In the genomic region with DNA sequence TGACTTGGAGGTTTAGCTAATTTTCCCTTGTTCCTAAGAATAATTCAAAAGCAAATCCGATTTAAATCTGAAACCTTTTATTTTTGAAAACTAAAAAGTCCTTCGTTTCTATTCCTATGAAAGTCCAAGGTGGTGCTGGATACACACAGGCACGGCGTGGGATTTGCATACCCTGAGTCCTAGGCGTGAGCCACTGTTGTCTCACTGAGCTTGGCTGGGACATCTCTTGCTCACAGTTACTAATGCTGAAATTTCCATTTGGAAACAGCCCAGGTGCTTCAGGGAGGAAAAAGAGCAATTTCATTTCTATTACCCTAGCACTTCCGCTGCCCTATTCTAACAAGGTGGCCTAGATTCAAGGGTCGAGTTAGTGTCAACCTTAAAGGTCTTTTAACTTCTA, we compare ENCODE assay signal across 20 mouse cellular contexts. TPM values are rescaled to one million over a fixed set of nuclear protein-coding genes. Genes with fewer than 3 reads are reported as not detected.
DNase-seq lines count a peak whose midpoint lies in the region.
"Had no signal": no experiment of that assay in that cellular context is flagged by ENCODE, and none has a peak within 500 bp of the region (broad histone marks: within the 10 kb centered on the region; RNA-seq: fewer than 3 reads in every experiment).

No protein-coding gene starts in this region.

- no peaks in the 10 kb centered on the region for H3K36me3 ChIP-seq in limb, embryonic 10.5 days
- H3K36me3 ChIP-seq: forebrain, embryonic 15.5 days; hindbrain, embryonic 15.5 days had no signal

- no peak overlapping the region for H3K4me3 ChIP-seq in limb, embryonic 10.5 days
- H3K4me3 ChIP-seq: forebrain, embryonic 15.5 days; heart, adult 2 months; hindbrain, embryonic 15.5 days had no signal

- 90% methylated on average over 7 of the region's 7 CpGs for WGBS in limb, embryonic 10.5 days

- H3K4me1 ChIP-seq in limb, embryonic 10.5 days: no peaks in the 10 kb centered on the region
- H3K4me1 ChIP-seq: forebrain, embryonic 15.5 days; hindbrain, embryonic 15.5 days had no signal

- H3K9me3 ChIP-seq in limb, embryonic 10.5 days (replicated peaks): no peaks in the 10 kb centered on the region
- H3K9me3 ChIP-seq: forebrain, embryonic 15.5 days; hindbrain, embryonic 15.5 days had no signal

- intact Hi-C loops in heart, postnatal 25 days (cut with DNase I): no loop called here

- H3K27ac ChIP-seq in limb, embryonic 10.5 days: no peak overlapping the region
- H3K27ac ChIP-seq: forebrain, embryonic 15.5 days; heart, adult 2 months; hindbrain, embryonic 15.5 days had no signal

- DNase-seq in heart, adult 11 months: peak; percentile 46
- no peak for DNase-seq in heart, postnatal 25 days (ENCODE audit: low spot score)
- peak; percentile 21 to 36 for DNase-seq in right cerebral cortex, adult 2 months (ENCODE audit: low spot score in 2 of 2)
- DNase-seq in right cerebral cortex, postnatal 14 days: no peak
- peak; percentile 41 for DNase-seq in cerebellum, adult 9-10 months
- DNase-seq in telencephalon, adult 2 months (ENCODE audit: low read depth, low spot score): peak; percentile 11
- DNase-seq in thymus, postnatal 36 days: no peak
- DNase-seq in limb, embryonic 10.5 days (ENCODE audit: low spot score): no peak
- DNase-seq: adrenal gland, postnatal 36 days; B cell, adult 2 months; embryo, embryonic 11 days; gastrocnemius, postnatal 14 days; heart, adult 2 months; heart, postnatal 4 days; liver; retina, postnatal 1 day had no signal

- H3K27me3 ChIP-seq in limb, embryonic 10.5 days (ENCODE audit: low read depth, poor library complexity, severe bottlenecking): no peaks in the 10 kb centered on the region
- H3K27me3 ChIP-seq: forebrain, embryonic 15.5 days; hindbrain, embryonic 15.5 days had no signal

RNA-seq across cellular contexts. Expression of a gene that starts 39.8 kb away (rescaled TPM):
- total RNA-seq in heart, postnatal 25 days (2021): under 1 TPM; 0.45 to 0.47 TPM
- 0.15 TPM in 1 of 2 replicates, not detected in the other for polyA plus RNA-seq in limb, embryonic 10.5 days (2016; fragmentation: Nextera tagmentation; extraction: Ambion mirVana)
- total RNA-seq: heart, postnatal 4 days; left cerebral cortex, postnatal 10 days had no signal
- polyA plus RNA-seq: forebrain, embryonic 15.5 days; hindbrain, embryonic 15.5 days; kidney, embryonic 14.5 days had no signal

RNA-seq across cellular contexts. Expression of a gene that starts 45.1 kb away (rescaled TPM):
- 100 to 1,000 TPM; 615 to 625 TPM for total RNA-seq in heart, postnatal 25 days (2021)
- polyA plus RNA-seq in limb, embryonic 10.5 days (2016; fragmentation: Nextera tagmentation; extraction: Ambion mirVana): 117 and 135 TPM in 2 replicates

Comparison
In these comparisons a context has a peak if more than half of its experiments do, and no peak if none do; other contexts are left out.
1. DNase-seq: peak in heart, adult 11 months (single experiment), right cerebral cortex, adult 2 months (2 of 2), cerebellum, adult 9-10 months (single experiment) and telencephalon, adult 2 months (single experiment); none in heart, postnatal 25 days (single experiment), right cerebral cortex, postnatal 14 days (single experiment), thymus, postnatal 36 days (0 of 2) and limb, embryonic 10.5 days (single experiment).